Comparison of ENCODE assay signal across 12 mouse cellular contexts in the genomic region with DNA sequence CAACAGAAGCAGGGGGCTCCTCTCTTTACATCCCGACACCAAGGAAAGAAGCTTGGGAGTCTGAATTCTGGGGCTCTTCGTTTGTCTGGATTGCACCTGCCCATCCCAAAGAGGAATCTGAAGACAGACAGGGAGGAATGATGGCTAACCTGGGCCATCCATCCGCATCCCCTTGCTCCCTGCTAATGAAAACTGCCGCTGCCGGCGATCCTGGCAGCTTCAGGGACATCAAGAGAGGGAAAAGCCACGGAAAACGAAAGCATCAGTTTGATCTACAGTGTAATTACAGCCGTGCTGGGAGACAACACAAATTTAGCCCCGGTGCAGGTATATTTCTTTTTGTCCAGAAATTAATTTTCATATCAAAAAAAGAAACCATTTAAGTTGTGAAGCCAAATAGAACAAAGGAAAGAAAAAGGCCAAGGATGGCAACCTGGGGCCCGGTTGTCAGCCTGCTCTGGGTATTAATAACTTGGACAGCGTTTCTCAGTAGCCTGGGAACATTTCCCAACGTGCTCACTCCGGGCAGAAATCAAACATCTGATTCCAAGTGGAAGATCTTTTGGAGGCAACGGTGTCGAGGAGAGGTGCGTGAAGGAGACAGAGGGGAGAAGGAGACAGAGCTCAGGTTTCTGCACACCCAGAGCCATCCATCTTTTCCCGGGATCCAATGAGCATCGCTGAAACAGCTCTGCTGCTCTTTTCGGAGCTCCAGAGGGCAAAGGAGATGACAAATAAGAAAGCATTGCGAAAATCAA.
DNase-seq lines count a peak whose midpoint lies in the region; TF ChIP-seq lines count a peak whose summit lies in the region.
"Had no signal": no experiment of that assay in that cellular context is flagged by ENCODE, and none has a peak within 500 bp of the region (broad histone marks: within the 10 kb centered on the region; RNA-seq: fewer than 3 reads in every experiment).

No protein-coding gene starts in this region.

- no peaks in the 10 kb centered on the region for H3K36me3 ChIP-seq in myocyte (ENCODE audit: control insufficient read depth, insufficient read depth)
- no peaks in the 10 kb centered on the region for H3K36me3 ChIP-seq in thymus, adult 2 months (ENCODE audit: control insufficient read depth, insufficient read depth, low read length)

- no peaks in the 10 kb centered on the region for H3K79me2 ChIP-seq in myocyte (ENCODE audit: control insufficient read depth, insufficient read depth)

- WGBS in cerebellum, adult 2 months = 9% methylated on average over 21 of the region's 21 CpGs
- WGBS in thymus, adult 2 months = 88% methylated on average over 21 of the region's 21 CpGs

- H3K27me3 ChIP-seq in cerebellum, adult 2 months (ENCODE audit: control insufficient read depth, insufficient read depth, low read length) = no peaks in the 10 kb centered on the region
- H3K27me3 ChIP-seq in myocyte (ENCODE audit: control insufficient read depth, insufficient read depth, insufficient read length) = no peaks in the 10 kb centered on the region
- H3K27me3 ChIP-seq in thymus, adult 2 months (ENCODE audit: control insufficient read depth, insufficient read depth, low read length) = no peaks in the 10 kb centered on the region

- H3K4me2 ChIP-seq in myocyte (ENCODE audit: low read depth) = peak overlapping the region; percentile 6

- TF ChIP-seq CTCF in layer of hippocampus, adult 2 months (conservative IDR thresholded peaks at IDR 0.05) = no peak
- no peak for TF ChIP-seq CTCF in cerebellum, adult 2 months (IDR thresholded peaks at IDR 0.05; ENCODE audit: borderline replicate concordance, insufficient read depth, low read depth, low read length)
- TF ChIP-seq CTCF in thymus, adult 2 months (IDR thresholded peaks at IDR 0.05; ENCODE audit: borderline replicate concordance, control insufficient read depth, extremely low read depth, insufficient read depth, low read length, poor library complexity) = no peak

- no peak for DNase-seq in layer of hippocampus, adult 2 months (ENCODE audit: low spot score in 2 of 2)
- no peak for DNase-seq in layer of hippocampus, adult 11-12 months (ENCODE audit: low spot score)
- DNase-seq in cerebellum, adult 2 months = peak; percentile 75 to 81
- DNase-seq in cerebellum, postnatal 14 days = peak; percentile 54 to 77
- DNase-seq in thymus, adult 2 months = no peak
- DNase-seq in urinary bladder, adult 2 months (ENCODE audit: low spot score) = no peak
- DNase-seq: gastrocnemius, postnatal 25 days; kidney, postnatal 25 days; layer of hippocampus, postnatal 36 days; lung, adult 18-20 months; thymus, postnatal 4 days had no signal

- peak overlapping the region; percentile 27 for H3K4me3 ChIP-seq in layer of hippocampus, adult 2 months
- H3K4me3 ChIP-seq in cerebellum, adult 2 months (replicated peaks; ENCODE audit: insufficient read depth, low read depth, low read length) = peak overlapping the region; percentile 32
- H3K4me3 ChIP-seq in myocyte = no peak overlapping the region
- H3K4me3 ChIP-seq in thymus, adult 2 months (ENCODE audit: control insufficient read depth, insufficient read depth, low read length) = no peak overlapping the region

- no peak overlapping the region for H3ac ChIP-seq in myocyte (ENCODE audit: control insufficient read depth, insufficient read length)

- peaks cover 26% of the 10 kb centered on the region for H3K4me1 ChIP-seq in cerebellum, adult 2 months (ENCODE audit: control insufficient read depth, insufficient read depth, low read length)
- no peaks in the 10 kb centered on the region for H3K4me1 ChIP-seq in thymus, adult 2 months (replicated peaks; ENCODE audit: control insufficient read depth, insufficient read depth, low read length)

- peak; percentile 27; the same call in 1 of the 2 replicates for TF ChIP-seq POLR2A in cerebellum, adult 2 months (IDR thresholded peaks at IDR 0.05; ENCODE audit: borderline replicate concordance, insufficient read depth, low read length)
- TF ChIP-seq POLR2A in myocyte (IDR thresholded peaks at IDR 0.05; ENCODE audit: insufficient read length, low read depth) = no peak
- no peak for TF ChIP-seq POLR2A in thymus, adult 2 months (IDR thresholded peaks at IDR 0.05; ENCODE audit: control insufficient read depth, extremely low read depth, insufficient read depth, low read length, poor library complexity)

- peak overlapping the region; percentile 46 for H3K27ac ChIP-seq in layer of hippocampus, adult 2 months
- H3K27ac ChIP-seq in cerebellum, adult 2 months (ENCODE audit: insufficient read depth, low read length) = peak overlapping the region; percentile 83
- H3K27ac ChIP-seq in thymus, adult 2 months (ENCODE audit: control insufficient read depth, insufficient read depth, low read length) = no peak overlapping the region

TF ChIP-seq in myocyte, 11 proteins besides CTCF, POLR2A, EP300 and RAD21:
- TF ChIP-seq USF1 (IDR thresholded peaks at IDR 0.05; ENCODE audit: low read depth) (no peak), MYOG (IDR thresholded peaks at IDR 0.05; ENCODE audit: control insufficient read depth in 1 of 3, insufficient read depth in 1 of 3, insufficient read length in 2 of 3, low read depth in 2 of 3) (no peak), POLR2AphosphoS2 (IDR thresholded peaks at IDR 0.05; ENCODE audit: insufficient read length, low read depth) (no peak), CEBPB (IDR thresholded peaks at IDR 0.05; ENCODE audit: insufficient read depth, poor library complexity, severe bottlenecking) (no peak), TCF3 (IDR thresholded peaks at IDR 0.05; ENCODE audit: insufficient read length, low read depth) (no peak), MAX (IDR thresholded peaks at IDR 0.05; ENCODE audit: low read depth) (no peak), REST (IDR thresholded peaks at IDR 0.05; ENCODE audit: insufficient read depth, insufficient read length) (no peak), TCF12 (IDR thresholded peaks at IDR 0.05; ENCODE audit: insufficient read depth, poor library complexity, severe bottlenecking) (no peak), MYOD1 (IDR thresholded peaks at IDR 0.05; ENCODE audit: control insufficient read depth in 1 of 3, insufficient read length in 2 of 3, low read depth in 2 of 3) (no peak), SRF (IDR thresholded peaks at IDR 0.05; ENCODE audit: control insufficient read depth, insufficient read length, low read depth) (no peak), E2F4 (IDR thresholded peaks at IDR 0.05; ENCODE audit: insufficient read depth) (no peak)

Comparison
In these comparisons a context has a peak if more than half of its experiments do, and no peak if none do; other contexts are left out.
1. DNase-seq: peak in cerebellum, adult 2 months (2 of 2) and cerebellum, postnatal 14 days (2 of 2); none in layer of hippocampus, adult 2 months (0 of 2), layer of hippocampus, adult 11-12 months (single experiment), thymus, adult 2 months (single experiment) and urinary bladder, adult 2 months (single experiment).
2. H3K4me3 ChIP-seq: peak in layer of hippocampus, adult 2 months (single experiment) and cerebellum, adult 2 months (single experiment); none in myocyte (single experiment) and thymus, adult 2 months (single experiment).